Mouse (Mus musculus): ENCODE results near the gene Gdpd2.

Gene Gdpd2

GRCm38 (mm10) chrX:100777655-100778234, 48.1 kb downstream of the Gdpd2 start:
- DNase-seq (ENCODE audit: low read depth) = no peak

- DNase-seq (ENCODE audit: low read depth) = no peak
Measured at GRCm38 (mm10) chrX:100778397-100778796, 48.7 kb downstream of the Gdpd2 start.

Measured in 416B (cell line).